Mouse (Mus musculus): ENCODE measurements at regions not wholly inside any gene's neighbourhood (a gene's known extent, or its start where the extent isn't known, plus 50 kb on each side); places are given as distances from the start of the nearest gene placed in this dataset.
"Not testable (repeated sequence)": the region's sequence is repeated elsewhere in the genome, so short reads cannot be mapped to it uniquely, and the experiment has no call there.

DNA sequence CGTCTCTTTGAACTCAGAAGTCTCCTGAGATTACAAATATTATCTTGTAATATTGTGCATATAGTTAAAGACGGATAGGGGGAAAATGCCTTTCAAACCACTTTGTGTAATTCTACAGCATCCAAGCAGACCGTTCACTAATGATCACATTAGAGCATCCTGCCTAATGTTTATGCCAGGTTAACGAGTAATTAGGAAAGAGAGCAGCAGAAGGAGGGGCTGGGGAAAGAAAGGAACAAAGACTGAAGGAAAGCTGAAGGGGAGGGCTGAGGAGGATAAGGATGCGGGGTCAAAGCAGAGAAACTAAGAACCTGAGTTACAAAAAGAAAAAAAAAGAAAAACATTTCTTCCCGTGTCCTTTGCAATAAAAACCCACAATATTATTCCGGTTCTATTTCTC lies 226.7 kb upstream of the Gpc6 start:
- Histone ChIP-seq H3K9me3 (replicated peaks; ENCODE audit: low read length) (no peaks in the 10 kb centered on the region), H3K4me1 (ENCODE audit: control insufficient read depth in 1 of 2, insufficient read depth in 2 of 2) (no peaks in the 10 kb centered on the region), H3K9ac (ENCODE audit: insufficient read depth, low read depth) (no peak overlapping the region), H3K27me3 (replicated peaks) (no peaks in the 10 kb centered on the region), H3K4me3 (replicated peaks in 1 of 3; ENCODE audit: low read depth in 2 of 3, low read length in 2 of 3, poor library complexity in 1 of 3) (no peak overlapping the region), H3K27ac (ENCODE audit: insufficient read depth, low read depth) (no peak overlapping the region), H3K79me2 (replicated peaks; ENCODE audit: control insufficient read depth, extremely low read depth, insufficient read depth, poor library complexity, severe bottlenecking) (no peaks in the 10 kb centered on the region), H3K4me2 (ENCODE audit: insufficient read depth, low read depth, poor library complexity, severe bottlenecking) (no peak overlapping the region), H3K36me3 (replicated peaks in 1 of 2; ENCODE audit: control insufficient read depth in 1 of 2, insufficient read depth in 1 of 2, low read length in 1 of 2) (no peaks in the 10 kb centered on the region)
- in situ Hi-C loops (cut with MboI; ENCODE audit: low pct_ligation_motif_present, low pct_unique_long_range_greater_than_20kb, low sequenced_read_pairs), result no loop called here
- TF ChIP-seq KAT2A (IDR thresholded peaks at IDR 0.05; ENCODE audit: insufficient replicate concordance, low read length), result no peak
- no peak for TF ChIP-seq CTCF (conservative IDR thresholded peaks at IDR 0.05 in 1 of 2, IDR thresholded peaks at IDR 0.05 in 1 of 2; ENCODE audit: low read depth in 2 of 2, low read length in 2 of 2)
- DNase-seq (ENCODE audit: extremely low read depth), result no peak
- dilution Hi-C loops (cut with MboI; ENCODE audit: extremely low pct_ligation_motif_present, extremely low pct_unique_long_range_greater_than_20kb, low sequenced_read_pairs), result no loop called here

DNA sequence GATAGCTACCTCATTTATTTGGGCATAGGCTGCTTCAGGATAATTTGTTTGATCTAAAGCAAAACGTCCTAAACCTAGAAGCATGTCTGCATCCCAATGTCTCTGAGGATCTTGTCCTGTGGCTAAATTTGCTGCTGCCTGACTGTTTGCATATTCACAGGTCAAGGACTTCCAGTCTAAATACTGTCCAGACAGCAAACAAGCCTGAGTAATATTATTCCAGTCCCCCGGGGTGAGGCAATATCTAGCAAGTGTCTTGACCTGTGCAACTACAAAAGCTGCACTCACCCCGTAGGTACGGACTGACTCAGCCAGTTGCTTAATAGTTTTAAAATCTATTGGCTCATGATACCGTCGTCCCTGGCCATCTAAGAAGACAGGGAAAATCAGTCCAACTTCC lies 190.5 kb upstream of the Gpc6 start:
- H3K79me2 ChIP-seq (replicated peaks; ENCODE audit: control insufficient read depth, extremely low read depth, insufficient read depth, poor library complexity, severe bottlenecking); DNase-seq (ENCODE audit: extremely low read depth); dilution Hi-C loops (cut with MboI; ENCODE audit: extremely low pct_ligation_motif_present, extremely low pct_unique_long_range_greater_than_20kb, low sequenced_read_pairs); H3K9me3 ChIP-seq (replicated peaks; ENCODE audit: low read length); H3K9ac ChIP-seq (ENCODE audit: insufficient read depth, low read depth); H3K4me3 ChIP-seq (replicated peaks in 1 of 3; ENCODE audit: low read depth in 2 of 3, low read length in 2 of 3, poor library complexity in 1 of 3); H3K27ac ChIP-seq (ENCODE audit: insufficient read depth, low read depth); H3K36me3 ChIP-seq (replicated peaks in 1 of 2; ENCODE audit: control insufficient read depth in 1 of 2, insufficient read depth in 1 of 2, low read length in 1 of 2); H3K4me2 ChIP-seq (ENCODE audit: insufficient read depth, low read depth, poor library complexity, severe bottlenecking); H3K4me1 ChIP-seq (ENCODE audit: control insufficient read depth in 1 of 2, insufficient read depth in 2 of 2); H3K27me3 ChIP-seq (replicated peaks); in situ Hi-C loops (cut with MboI; ENCODE audit: low pct_ligation_motif_present, low pct_unique_long_range_greater_than_20kb, low sequenced_read_pairs): not testable (repeated sequence)

DNA sequence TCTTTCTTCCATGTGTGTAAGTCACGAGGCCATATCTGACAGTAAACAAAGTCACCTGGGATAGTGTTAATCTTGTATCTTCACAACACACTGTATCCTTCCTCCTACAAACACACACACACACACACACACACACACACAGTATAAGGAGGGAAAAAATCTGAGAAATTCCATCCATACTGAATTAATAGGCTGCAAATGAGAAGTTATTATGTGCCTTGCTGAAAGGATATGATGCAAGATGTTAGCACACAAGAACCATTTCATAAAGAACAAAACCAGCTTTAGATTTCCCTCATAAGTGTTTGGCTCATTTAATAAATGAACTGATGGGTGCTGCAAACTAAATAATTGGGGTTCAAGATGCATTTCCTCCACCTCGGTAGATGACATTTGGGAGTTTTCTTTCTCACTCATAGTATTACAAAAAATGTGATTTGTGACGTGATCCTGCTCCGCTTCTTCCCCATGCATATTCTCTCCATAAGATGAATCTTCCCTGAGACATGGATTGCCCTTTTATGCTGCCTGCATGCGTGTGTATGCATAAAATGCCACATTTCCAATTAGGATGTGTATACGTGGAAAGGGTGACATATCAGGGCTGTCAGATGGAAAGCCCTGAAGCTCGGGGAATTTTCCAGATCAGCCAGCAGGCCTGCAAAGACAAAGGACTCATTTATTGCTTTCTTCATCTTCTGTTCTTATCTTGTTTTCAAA lies 170.5 kb upstream of the Gpc6 start:
- no peaks in the 10 kb centered on the region for H3K27me3 ChIP-seq (replicated peaks)
- dilution Hi-C loops (cut with MboI; ENCODE audit: extremely low pct_ligation_motif_present, extremely low pct_unique_long_range_greater_than_20kb, low sequenced_read_pairs) (no loop called here), in situ Hi-C loops (cut with MboI; ENCODE audit: low pct_ligation_motif_present, low pct_unique_long_range_greater_than_20kb, low sequenced_read_pairs) (no loop called here)
- H3K27ac ChIP-seq (ENCODE audit: insufficient read depth, low read depth), result no peak overlapping the region
- H3K9me3 ChIP-seq (replicated peaks; ENCODE audit: low read length), result no peaks in the 10 kb centered on the region
- H3K4me2 ChIP-seq (ENCODE audit: insufficient read depth, low read depth, poor library complexity, severe bottlenecking), result no peak overlapping the region
- H3K9ac ChIP-seq (ENCODE audit: insufficient read depth, low read depth), result no peak overlapping the region
- H3K36me3 ChIP-seq (replicated peaks in 1 of 2; ENCODE audit: control insufficient read depth in 1 of 2, insufficient read depth in 1 of 2, low read length in 1 of 2), result no peaks in the 10 kb centered on the region
- H3K4me1 ChIP-seq (ENCODE audit: control insufficient read depth in 1 of 2, insufficient read depth in 2 of 2), result peaks cover 0 to 5% of the 10 kb centered on the region in 2 experiments; a peak in 2 of 4 replicates
- no peak overlapping the region for H3K4me3 ChIP-seq (replicated peaks in 1 of 3; ENCODE audit: low read depth in 2 of 3, low read length in 2 of 3, poor library complexity in 1 of 3)
- DNase-seq (ENCODE audit: extremely low read depth), result no peak
- H3K79me2 ChIP-seq (replicated peaks; ENCODE audit: control insufficient read depth, extremely low read depth, insufficient read depth, poor library complexity, severe bottlenecking), result no peaks in the 10 kb centered on the region
- TF ChIP-seq RAD21 (IDR thresholded peaks at IDR 0.05; ENCODE audit: low read depth, low read length), result no peak
- no peak for TF ChIP-seq E2F4 (IDR thresholded peaks at IDR 0.05; ENCODE audit: insufficient replicate concordance, low read depth, low read length)
- no peak for TF ChIP-seq CHD1 (IDR thresholded peaks at IDR 0.05; ENCODE audit: low read depth, low read length)

DNA sequence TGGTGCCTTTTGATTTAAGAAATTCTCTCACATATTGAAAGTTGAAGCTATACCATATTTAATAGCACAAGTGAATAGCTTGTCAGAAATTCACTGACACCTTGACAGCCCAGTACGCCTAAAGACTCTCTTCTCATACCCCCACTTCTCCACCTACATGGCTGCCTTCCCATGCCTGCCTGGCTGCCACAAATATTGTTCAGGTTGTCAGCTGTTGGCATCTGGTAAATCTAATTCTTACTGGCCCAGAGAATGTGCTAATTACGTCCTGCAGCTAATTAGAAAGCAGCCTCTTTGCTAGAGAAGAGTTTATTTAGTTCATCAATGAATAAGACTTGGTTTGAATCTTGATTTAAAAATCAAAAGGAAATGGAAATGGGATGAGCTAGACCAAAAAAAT lies 163.7 kb upstream of the Gpc6 start:
- Histone ChIP-seq H3K4me2 (ENCODE audit: insufficient read depth, low read depth, poor library complexity, severe bottlenecking) (no peak overlapping the region), H3K9ac (ENCODE audit: insufficient read depth, low read depth) (no peak overlapping the region), H3K36me3 (replicated peaks in 1 of 2; ENCODE audit: control insufficient read depth in 1 of 2, insufficient read depth in 1 of 2, low read length in 1 of 2) (no peaks in the 10 kb centered on the region), H3K79me2 (replicated peaks; ENCODE audit: control insufficient read depth, extremely low read depth, insufficient read depth, poor library complexity, severe bottlenecking) (no peaks in the 10 kb centered on the region), H3K4me1 (ENCODE audit: control insufficient read depth in 1 of 2, insufficient read depth in 2 of 2) (no peaks in the 10 kb centered on the region), H3K27me3 (replicated peaks) (no peaks in the 10 kb centered on the region), H3K27ac (ENCODE audit: insufficient read depth, low read depth) (no peak overlapping the region), H3K4me3 (replicated peaks in 1 of 3; ENCODE audit: low read depth in 2 of 3, low read length in 2 of 3, poor library complexity in 1 of 3) (no peak overlapping the region), H3K9me3 (replicated peaks; ENCODE audit: low read length) (no peaks in the 10 kb centered on the region)
- TF ChIP-seq PAX5 (IDR thresholded peaks at IDR 0.05; ENCODE audit: low read length), result no peak
- TF ChIP-seq CTCF (conservative IDR thresholded peaks at IDR 0.05 in 1 of 2, IDR thresholded peaks at IDR 0.05 in 1 of 2; ENCODE audit: low read depth in 2 of 2, low read length in 2 of 2), result no peak
- no peak for TF ChIP-seq IRF4 (IDR thresholded peaks at IDR 0.05; ENCODE audit: low read depth, low read length)
- in situ Hi-C loops (cut with MboI; ENCODE audit: low pct_ligation_motif_present, low pct_unique_long_range_greater_than_20kb, low sequenced_read_pairs), result no loop called here
- dilution Hi-C loops (cut with MboI; ENCODE audit: extremely low pct_ligation_motif_present, extremely low pct_unique_long_range_greater_than_20kb, low sequenced_read_pairs), result no loop called here
- no peak for DNase-seq (ENCODE audit: extremely low read depth)
